Mouse (Mus musculus): ENCODE measurements around the gene Zfand4. TPM values are rescaled to one million over a fixed set of nuclear protein-coding genes. Genes with fewer than 3 reads are reported as not detected.

Zfand4 gene
- polyA plus RNA-seq, 1 experiment from 2014 or later = 6.7 TPM

- no peak for ATAC-seq (ENCODE audit: low read depth)
- H3K27ac ChIP-seq (ENCODE audit: low read depth, low read length) = no peak overlapping the region
- H3K4me3 ChIP-seq (ENCODE audit: low read depth, low read length) = no peak overlapping the region
- H3K9me3 ChIP-seq (ENCODE audit: control insufficient read depth, low read length) = no peaks in the 10 kb centered on the region
- H3K9ac ChIP-seq (replicated peaks; ENCODE audit: low read depth, low read length) = no peak overlapping the region
- WGBS = 97% methylated on average over 1 of the region's 1 CpGs
- no peaks in the 10 kb centered on the region for H3K27me3 ChIP-seq (ENCODE audit: control insufficient read depth, insufficient read depth, low read length)
- no peak overlapping the region for H3K4me2 ChIP-seq (ENCODE audit: low read depth, low read length)
- peaks cover 6% of the 10 kb centered on the region for H3K4me1 ChIP-seq (ENCODE audit: control insufficient read depth, insufficient read depth, low read length)
- peaks cover 28% of the 10 kb centered on the region for H3K36me3 ChIP-seq (ENCODE audit: control insufficient read depth, insufficient read depth, low read length)
These were observed 1.2 kb upstream of the Zfand4 start for GRCm38 (mm10) chr6:116262824-116263223.

GRCm38 (mm10) chr6:116264836-116265235 lies 814 bp downstream of the Zfand4 start:
- Histone ChIP-seq H3K27me3 (ENCODE audit: control insufficient read depth, insufficient read depth, low read length) (no peaks in the 10 kb centered on the region), H3K4me3 (ENCODE audit: low read depth, low read length) (no peak overlapping the region), H3K9ac (replicated peaks; ENCODE audit: low read depth, low read length) (no peak overlapping the region), H3K4me1 (ENCODE audit: control insufficient read depth, insufficient read depth, low read length) (peaks cover 6% of the 10 kb centered on the region), H3K36me3 (ENCODE audit: control insufficient read depth, insufficient read depth, low read length) (peaks cover 21% of the 10 kb centered on the region; the same call in 1 of the 2 replicates), H3K9me3 (ENCODE audit: control insufficient read depth, low read length) (no peaks in the 10 kb centered on the region), H3K27ac (ENCODE audit: low read depth, low read length) (no peak overlapping the region), H3K4me2 (ENCODE audit: low read depth, low read length) (peak overlapping the region; percentile 46; the same call in 1 of the 2 replicates)
- no peak for ATAC-seq (ENCODE audit: low read depth)
- WGBS = 81% methylated on average over 11 of the region's 11 CpGs

GRCm38 (mm10) chr6:116265603-116266002 lies 1.6 kb downstream of the Zfand4 start:
- Histone ChIP-seq H3K4me2 (ENCODE audit: low read depth, low read length) (peak overlapping the region; percentile 40; the same call in 1 of the 2 replicates), H3K4me3 (ENCODE audit: low read depth, low read length) (no peak overlapping the region), H3K36me3 (ENCODE audit: control insufficient read depth, insufficient read depth, low read length) (peaks cover 18% of the 10 kb centered on the region; the same call in 1 of the 2 replicates), H3K27me3 (ENCODE audit: control insufficient read depth, insufficient read depth, low read length) (no peaks in the 10 kb centered on the region), H3K27ac (ENCODE audit: low read depth, low read length) (no peak overlapping the region), H3K4me1 (ENCODE audit: control insufficient read depth, insufficient read depth, low read length) (peaks cover 6% of the 10 kb centered on the region), H3K9ac (replicated peaks; ENCODE audit: low read depth, low read length) (no peak overlapping the region), H3K9me3 (ENCODE audit: control insufficient read depth, low read length) (no peaks in the 10 kb centered on the region)
- no peak for ATAC-seq (ENCODE audit: low read depth)
- 59% methylated on average over 4 of the region's 4 CpGs for WGBS

- Histone ChIP-seq H3K36me3 (ENCODE audit: control insufficient read depth, insufficient read depth, low read length) (0 out of 2 replicates have a peak, but pooled peaks cover 11% of the 10 kb centered on the region), H3K27ac (ENCODE audit: low read depth, low read length) (peak overlapping the region; percentile 44), H3K4me2 (ENCODE audit: low read depth, low read length) (peak overlapping the region; percentile 40), H3K27me3 (ENCODE audit: control insufficient read depth, insufficient read depth, low read length) (no peaks in the 10 kb centered on the region), H3K4me1 (ENCODE audit: control insufficient read depth, insufficient read depth, low read length) (peaks cover 6% of the 10 kb centered on the region), H3K9me3 (ENCODE audit: control insufficient read depth, low read length) (no peaks in the 10 kb centered on the region), H3K4me3 (ENCODE audit: low read depth, low read length) (peak overlapping the region; percentile 7; the same call in 1 of the 2 replicates), H3K9ac (replicated peaks; ENCODE audit: low read depth, low read length) (no peak overlapping the region)
- WGBS = 17% methylated on average over 11 of the region's 11 CpGs
- peak; percentile 36 for ATAC-seq (ENCODE audit: low read depth)
These were observed 2.5 kb downstream of the Zfand4 start for GRCm38 (mm10) chr6:116266273-116267109.

- Histone ChIP-seq H3K4me3 (ENCODE audit: low read depth, low read length) (no peak overlapping the region), H3K4me2 (ENCODE audit: low read depth, low read length) (no peak overlapping the region), H3K27me3 (ENCODE audit: control insufficient read depth, insufficient read depth, low read length) (no peaks in the 10 kb centered on the region), H3K36me3 (ENCODE audit: control insufficient read depth, insufficient read depth, low read length) (0 out of 2 replicates have a peak, but pooled peaks cover 6% of the 10 kb centered on the region), H3K27ac (ENCODE audit: low read depth, low read length) (no peak overlapping the region), H3K9ac (replicated peaks; ENCODE audit: low read depth, low read length) (no peak overlapping the region), H3K9me3 (ENCODE audit: control insufficient read depth, low read length) (no peaks in the 10 kb centered on the region), H3K4me1 (ENCODE audit: control insufficient read depth, insufficient read depth, low read length) (peaks cover 6% of the 10 kb centered on the region)
- no peak for ATAC-seq (ENCODE audit: low read depth)
- 92% methylated on average over 1 of the region's 1 CpGs for WGBS
These were observed 3.0 kb downstream of the Zfand4 start for GRCm38 (mm10) chr6:116267110-116267423.

- Histone ChIP-seq H3K4me2 (ENCODE audit: low read depth, low read length) (no peak overlapping the region), H3K27ac (ENCODE audit: low read depth, low read length) (no peak overlapping the region), H3K9me3 (ENCODE audit: control insufficient read depth, low read length) (no peaks in the 10 kb centered on the region), H3K4me1 (ENCODE audit: control insufficient read depth, insufficient read depth, low read length) (no peaks in the 10 kb centered on the region), H3K27me3 (ENCODE audit: control insufficient read depth, insufficient read depth, low read length) (no peaks in the 10 kb centered on the region), H3K36me3 (ENCODE audit: control insufficient read depth, insufficient read depth, low read length) (no peaks in the 10 kb centered on the region), H3K4me3 (ENCODE audit: low read depth, low read length) (no peak overlapping the region), H3K9ac (replicated peaks; ENCODE audit: low read depth, low read length) (no peak overlapping the region)
- 79% methylated on average over 4 of the region's 4 CpGs for WGBS
- ATAC-seq (ENCODE audit: low read depth) = no peak
These were observed 11.7 kb downstream of the Zfand4 start for GRCm38 (mm10) chr6:116275695-116276094.

GRCm38 (mm10) chr6:116278679-116279317 lies 14.8 kb downstream of the Zfand4 start:
- Histone ChIP-seq H3K9me3 (ENCODE audit: control insufficient read depth, low read length) (no peaks in the 10 kb centered on the region), H3K27me3 (ENCODE audit: control insufficient read depth, insufficient read depth, low read length) (no peaks in the 10 kb centered on the region), H3K4me3 (ENCODE audit: low read depth, low read length) (no peak overlapping the region), H3K4me2 (ENCODE audit: low read depth, low read length) (no peak overlapping the region), H3K9ac (replicated peaks; ENCODE audit: low read depth, low read length) (no peak overlapping the region), H3K4me1 (ENCODE audit: control insufficient read depth, insufficient read depth, low read length) (no peaks in the 10 kb centered on the region), H3K36me3 (ENCODE audit: control insufficient read depth, insufficient read depth, low read length) (no peaks in the 10 kb centered on the region), H3K27ac (ENCODE audit: low read depth, low read length) (no peak overlapping the region)
- ATAC-seq (ENCODE audit: low read depth) = no peak
- 81% methylated on average over 5 of the region's 5 CpGs for WGBS

- no peaks in the 10 kb centered on the region for H3K4me1 ChIP-seq (ENCODE audit: control insufficient read depth, insufficient read depth, low read length)
- H3K27ac ChIP-seq (ENCODE audit: low read depth, low read length) = no peak overlapping the region
- H3K27me3 ChIP-seq (ENCODE audit: control insufficient read depth, insufficient read depth, low read length) = no peaks in the 10 kb centered on the region
- no peak for ATAC-seq (ENCODE audit: low read depth)
- WGBS = 96% methylated on average over 13 of the region's 13 CpGs
- H3K4me2 ChIP-seq (ENCODE audit: low read depth, low read length) = no peak overlapping the region
- H3K9me3 ChIP-seq (ENCODE audit: control insufficient read depth, low read length) = no peaks in the 10 kb centered on the region
- no peaks in the 10 kb centered on the region for H3K36me3 ChIP-seq (ENCODE audit: control insufficient read depth, insufficient read depth, low read length)
- H3K4me3 ChIP-seq (ENCODE audit: low read depth, low read length) = no peak overlapping the region
- no peak overlapping the region for H3K9ac ChIP-seq (replicated peaks; ENCODE audit: low read depth, low read length)
These were observed 17.0 kb downstream of the Zfand4 start for GRCm38 (mm10) chr6:116281014-116281413.

GRCm38 (mm10) chr6:116282546-116282945 lies 18.5 kb downstream of the Zfand4 start:
- no peak overlapping the region for H3K4me2 ChIP-seq (ENCODE audit: low read depth, low read length)
- 53% methylated on average over 4 of the region's 4 CpGs for WGBS
- no peak overlapping the region for H3K4me3 ChIP-seq (ENCODE audit: low read depth, low read length)
- H3K36me3 ChIP-seq (ENCODE audit: control insufficient read depth, insufficient read depth, low read length) = no peaks in the 10 kb centered on the region
- no peak for ATAC-seq (ENCODE audit: low read depth)
- no peak overlapping the region for H3K27ac ChIP-seq (ENCODE audit: low read depth, low read length)
- no peaks in the 10 kb centered on the region for H3K4me1 ChIP-seq (ENCODE audit: control insufficient read depth, insufficient read depth, low read length)
- H3K9me3 ChIP-seq (ENCODE audit: control insufficient read depth, low read length) = no peaks in the 10 kb centered on the region
- no peak overlapping the region for H3K9ac ChIP-seq (replicated peaks; ENCODE audit: low read depth, low read length)
- H3K27me3 ChIP-seq (ENCODE audit: control insufficient read depth, insufficient read depth, low read length) = no peaks in the 10 kb centered on the region
